Comparison of ENCODE assay signal across 9 mouse cellular contexts in the genomic region with DNA sequence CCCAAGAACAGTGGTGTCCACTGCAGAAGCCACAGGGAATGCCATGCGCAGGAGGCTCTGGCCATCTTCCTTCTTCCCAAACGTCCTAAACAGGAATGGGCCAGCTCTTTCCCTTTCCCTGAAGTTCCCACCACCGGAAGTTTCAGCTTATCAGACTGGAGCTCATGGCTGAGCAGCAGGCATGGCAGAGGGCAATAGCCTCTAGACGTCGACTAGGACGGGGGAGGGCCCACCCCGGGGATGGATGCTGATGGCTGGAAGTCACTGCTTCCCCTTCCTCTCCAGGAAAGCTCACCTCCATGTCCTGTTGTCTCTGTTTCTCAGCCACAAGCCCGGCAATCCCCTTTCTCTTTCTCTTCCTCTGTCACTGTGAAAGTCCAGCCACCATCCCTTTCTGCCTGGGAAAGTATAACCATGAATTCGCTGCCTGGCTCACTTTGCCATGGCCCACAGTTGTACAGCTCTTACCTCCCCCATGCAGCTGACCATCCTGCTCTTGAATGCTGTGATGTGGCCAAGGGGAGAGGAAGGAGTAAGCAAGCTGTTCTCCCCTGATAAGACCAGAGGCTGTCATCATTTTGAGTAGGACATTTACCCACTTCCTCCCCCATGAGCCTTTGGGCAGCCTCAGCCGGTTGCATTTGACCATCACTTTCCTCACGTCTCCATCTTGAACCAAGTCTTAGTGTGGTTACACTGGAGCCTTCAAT. TPM values are rescaled to one million over a fixed set of nuclear protein-coding genes. Genes with fewer than 3 reads are reported as not detected.
DNase-seq lines count a peak whose midpoint lies in the region; ATAC-seq and TF ChIP-seq lines count a peak whose summit lies in the region.
"Had no signal": no experiment of that assay in that cellular context is flagged by ENCODE, and none has a peak within 500 bp of the region (broad histone marks: within the 10 kb centered on the region; RNA-seq: fewer than 3 reads in every experiment).

A gene (minus strand): TSS at position 475 of the 710 bp plus-strand sequence.

- ATAC-seq in liver, embryonic 15.5 days (ENCODE audit: insufficient read depth), result peak; percentile 60
- ATAC-seq in cerebellum, adult (ENCODE audit: insufficient number of reproducible peaks, low FRiP score, low TSS enrichment), result no peak

- TF ChIP-seq CTCF in kidney, adult 2 months (conservative IDR thresholded peaks at IDR 0.05; ENCODE audit: insufficient read depth, insufficient read length, low read depth, low read length), result no peak

- WGBS in kidney, adult 2 months, result 51% methylated on average over 11 of the region's 11 CpGs
- 61% methylated on average over 11 of the region's 11 CpGs for WGBS in embryonic facial prominence, embryonic 10.5 days
- WGBS in liver, embryonic 15.5 days (ENCODE audit: insufficient replicate concordance), result 12% methylated on average over 11 of the region's 11 CpGs

- H3K4me2 ChIP-seq in liver, embryonic 15.5 days, result peak within 1 kb of the TSS; percentile 50

- H3K27me3 ChIP-seq in kidney, adult 2 months (replicated peaks; ENCODE audit: control insufficient read depth, insufficient read depth, low read length), result no peaks in the 10 kb centered on the region
- peaks cover 46% of the 10 kb centered on the region for H3K27me3 ChIP-seq in embryonic facial prominence, embryonic 10.5 days (replicated peaks; ENCODE audit: low read depth, poor library complexity, severe bottlenecking)
- peaks cover 6% of the 10 kb centered on the region; the same call in 1 of the 2 replicates for H3K27me3 ChIP-seq in liver, embryonic 15.5 days

- H3K4me1 ChIP-seq in kidney, adult 2 months (ENCODE audit: control insufficient read depth, insufficient read depth, low read length), result peaks cover 13% of the 10 kb centered on the region
- peaks cover 32% of the 10 kb centered on the region for H3K4me1 ChIP-seq in embryonic facial prominence, embryonic 10.5 days
- peaks cover 59% of the 10 kb centered on the region for H3K4me1 ChIP-seq in liver, embryonic 15.5 days (replicated peaks)

- TF ChIP-seq POLR2A in kidney, adult 2 months (IDR thresholded peaks at IDR 0.05; ENCODE audit: low read depth, low read length), result no peak

- H3K27ac ChIP-seq in kidney, adult 2 months (ENCODE audit: insufficient read depth, low read depth, low read length), result no peak within 1 kb of the TSS
- H3K27ac ChIP-seq in embryonic facial prominence, embryonic 10.5 days (replicated peaks), result peak within 1 kb of the TSS; percentile 7; the same call in 1 of the 2 replicates
- H3K27ac ChIP-seq in liver, embryonic 15.5 days (replicated peaks), result peak within 1 kb of the TSS; percentile 59
- H3K27ac ChIP-seq: midbrain, embryonic 10.5 days had no signal

- no peak within 1 kb of the TSS for H3K4me3 ChIP-seq in kidney, adult 2 months (ENCODE audit: insufficient read depth, low read depth, low read length)
- H3K4me3 ChIP-seq in embryonic facial prominence, embryonic 10.5 days, result no peak within 1 kb of the TSS
- no peak within 1 kb of the TSS for H3K4me3 ChIP-seq in liver, embryonic 15.5 days (replicated peaks)
- H3K4me3 ChIP-seq: midbrain, embryonic 10.5 days had no signal

- DNase-seq in kidney, adult 2 months, result no peak
- DNase-seq in kidney, postnatal 25 days, result no peak
- peak; percentile 93 for DNase-seq in MEL-GATA-1-ER (ENCODE audit: extremely low read depth, low read depth)
- peak; percentile 14 for DNase-seq in embryonic facial prominence, embryonic 10.5 days (ENCODE audit: low spot score)
- no peak for DNase-seq in urinary bladder, adult 2 months (ENCODE audit: low spot score)
- DNase-seq: heart, postnatal 36 days had no signal

- no peak within 1 kb of the TSS for H3K9ac ChIP-seq in liver, embryonic 15.5 days

- H3K36me3 ChIP-seq in kidney, adult 2 months (ENCODE audit: control insufficient read depth, insufficient read depth, low read length), result no peaks in the 10 kb centered on the region
- peaks cover 12% of the 10 kb centered on the region for H3K36me3 ChIP-seq in embryonic facial prominence, embryonic 10.5 days (replicated peaks)
- H3K36me3 ChIP-seq in liver, embryonic 15.5 days (replicated peaks), result no peaks in the 10 kb centered on the region; the same call in 1 of the 2 replicates

- no peaks in the 10 kb centered on the region for H3K9me3 ChIP-seq in embryonic facial prominence, embryonic 10.5 days
- H3K9me3 ChIP-seq in liver, embryonic 15.5 days (replicated peaks), result no peaks in the 10 kb centered on the region
- H3K9me3 ChIP-seq: midbrain, embryonic 10.5 days had no signal

RNA-seq across cellular contexts. Expression of the gene that starts here (rescaled TPM):
- polyA plus RNA-seq in kidney, adult 2 months (2012; rRNA removed), result 14.9 and 16.0 TPM in 2 replicates
- 3.9 and 6.5 TPM in 2 replicates for polyA plus RNA-seq in embryonic facial prominence, embryonic 10.5 days (2016; fragmentation: Nextera tagmentation; extraction: Ambion mirVana)
- 26.9 and 35.1 TPM in 2 replicates for polyA plus RNA-seq in liver, embryonic 15.5 days (2015; fragmentation: Nextera tagmentation; extraction: Ambion mirVana)
- 5.7 and 7.2 TPM in 2 replicates for polyA plus RNA-seq in urinary bladder, adult 2 months (2012; rRNA removed)

Comparison
In these comparisons a context has a peak if more than half of its experiments do, and no peak if none do; other contexts are left out.
1. DNase-seq: peak in MEL-GATA-1-ER (single experiment) and embryonic facial prominence, embryonic 10.5 days (single experiment); none in kidney, adult 2 months (single experiment), kidney, postnatal 25 days (0 of 2) and urinary bladder, adult 2 months (single experiment).